Mouse (Mus musculus) lung, postnatal 14 days (tissue): ENCODE measurements around the gene 4930572O03Rik.
"Not testable (repeated sequence)": the region's sequence is repeated elsewhere in the genome, so short reads cannot be mapped to it uniquely, and the experiment has no call there.

Experiments used
- DNase-seq: peaks from one replicate; pipeline ENCODE4 v3.0.0; 2021

The 4930572O03Rik gene

DNA sequence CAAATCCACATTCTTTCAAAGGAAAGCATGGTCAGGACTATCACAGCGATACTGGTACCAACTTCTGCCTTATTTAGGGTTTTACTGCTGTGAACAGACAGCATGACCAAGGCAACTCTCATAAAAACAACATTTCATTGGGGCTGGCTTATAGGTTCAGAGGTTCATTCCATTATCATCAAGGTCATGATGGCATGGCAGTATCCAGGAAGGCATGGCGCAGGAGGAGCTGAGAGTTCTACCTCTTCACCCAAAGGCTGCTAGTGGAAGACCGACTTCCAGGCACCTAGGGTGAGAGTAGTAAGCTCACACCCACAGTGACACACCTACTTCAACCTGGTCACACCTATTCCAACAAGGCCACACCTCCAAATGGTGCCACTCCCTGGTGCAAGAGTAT is 40.7 kb downstream of the 4930572O03Rik start:
- DNase-seq: not testable (repeated sequence)

DNA sequence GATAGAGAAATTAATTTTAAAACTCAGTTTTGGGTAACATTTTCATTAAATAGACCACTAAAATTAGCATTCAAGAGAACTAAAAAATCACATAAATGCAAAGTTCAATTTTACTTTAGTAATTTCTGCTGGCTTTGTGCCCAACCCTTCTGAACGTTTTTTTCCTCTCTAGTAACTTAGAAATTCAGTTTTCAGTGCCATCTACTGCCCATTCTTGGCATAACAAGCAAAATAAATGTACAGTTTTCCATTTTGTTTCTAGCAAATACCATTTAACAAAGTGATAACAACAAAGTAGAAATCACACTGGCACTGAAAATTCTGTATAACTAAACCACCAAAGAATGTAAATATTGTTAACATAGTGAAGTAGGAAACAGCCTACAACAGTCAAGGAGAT is 46.2 kb downstream of the 4930572O03Rik start:
- not testable (repeated sequence) for DNase-seq

DNA sequence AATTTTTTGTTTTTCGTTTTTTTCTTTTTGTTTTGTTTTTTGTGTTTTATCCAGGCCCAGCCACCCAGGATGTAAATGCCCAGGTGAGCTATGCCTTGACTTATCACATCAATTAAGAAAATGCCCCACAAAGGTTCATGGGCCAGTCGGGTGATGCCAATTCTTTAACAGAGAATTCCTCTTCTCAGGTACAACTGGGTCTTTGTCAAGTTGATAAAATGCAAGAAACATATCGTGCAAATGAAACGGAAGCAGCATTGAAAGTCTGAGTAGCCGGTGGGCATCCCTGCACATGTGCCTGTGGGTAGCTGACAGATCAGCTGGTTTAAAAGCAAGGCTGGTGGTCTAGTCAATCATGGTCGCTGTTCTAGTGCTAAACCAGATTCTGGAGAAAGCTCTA is 50.2 kb downstream of the 4930572O03Rik start:
- DNase-seq: peak; percentile 3

DNA sequence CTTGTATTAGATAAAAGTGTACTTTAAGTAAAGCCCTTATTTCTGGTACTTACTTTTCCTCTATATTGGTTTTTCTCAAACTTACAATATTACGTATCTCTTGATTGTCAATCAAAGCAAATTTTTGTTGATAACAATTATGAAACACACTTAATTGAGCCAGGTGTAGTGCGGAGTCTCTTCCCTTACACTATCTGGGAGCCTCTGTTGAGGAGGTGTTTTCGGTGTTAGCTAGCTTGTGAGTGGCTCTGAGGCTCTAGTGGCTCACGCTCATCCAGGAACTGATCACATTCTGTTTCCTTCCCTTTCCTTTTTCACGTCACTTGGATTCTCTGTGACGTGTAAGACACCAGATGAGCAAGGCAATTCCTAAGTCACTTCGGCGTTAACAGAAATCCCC is 53.3 kb downstream of the 4930572O03Rik start:
- DNase-seq: not testable (repeated sequence)

DNA sequence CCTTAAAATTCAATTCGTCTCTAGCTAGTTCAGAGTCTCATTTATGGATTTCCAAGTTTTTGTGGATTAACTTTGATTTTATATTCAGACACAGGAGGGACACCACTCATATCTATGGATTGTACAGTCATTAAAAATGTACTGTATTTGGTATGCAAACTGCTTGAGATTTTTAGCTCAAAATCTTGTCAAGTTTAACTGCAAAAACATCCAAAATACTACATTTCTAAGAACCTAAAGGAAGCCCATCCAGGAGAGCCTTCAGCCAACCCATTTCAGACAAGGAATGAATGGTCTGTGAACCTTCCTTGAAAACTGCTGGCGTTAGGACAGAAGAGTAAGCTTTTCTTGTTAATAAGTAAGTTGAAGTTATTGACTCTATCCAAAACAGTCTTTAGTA is 53.9 kb downstream of the 4930572O03Rik start:
- DNase-seq: not testable (repeated sequence)

DNA sequence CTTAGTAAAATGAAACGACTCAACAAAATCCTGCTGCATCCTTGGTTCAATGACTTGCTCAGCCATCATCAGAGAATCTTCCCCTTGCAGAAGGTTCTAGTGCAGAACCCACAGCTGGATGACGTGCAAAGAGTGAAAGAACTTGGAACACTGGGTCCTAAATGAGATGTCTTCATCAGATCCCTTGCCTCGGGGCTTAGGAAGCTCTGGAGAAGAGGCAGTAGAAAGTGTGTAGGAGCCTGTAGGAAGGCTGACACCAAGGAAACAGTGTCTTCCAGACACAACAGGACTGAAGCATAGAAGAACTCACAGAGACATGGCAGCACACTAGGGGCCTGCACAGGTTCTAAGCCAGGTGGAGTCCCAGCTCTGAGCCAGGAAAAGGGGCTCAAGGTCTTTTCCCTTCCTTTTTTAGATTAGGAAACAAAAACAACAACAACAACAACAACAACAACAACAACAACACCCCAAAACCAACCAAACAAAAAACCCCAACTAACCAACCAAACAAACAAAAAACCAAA is 54.4 kb downstream of the 4930572O03Rik start:
- not testable (repeated sequence) for DNase-seq
